Mouse (Mus musculus): ENCODE data around the gene Zfpm1.

Zfpm1 gene

DNA sequence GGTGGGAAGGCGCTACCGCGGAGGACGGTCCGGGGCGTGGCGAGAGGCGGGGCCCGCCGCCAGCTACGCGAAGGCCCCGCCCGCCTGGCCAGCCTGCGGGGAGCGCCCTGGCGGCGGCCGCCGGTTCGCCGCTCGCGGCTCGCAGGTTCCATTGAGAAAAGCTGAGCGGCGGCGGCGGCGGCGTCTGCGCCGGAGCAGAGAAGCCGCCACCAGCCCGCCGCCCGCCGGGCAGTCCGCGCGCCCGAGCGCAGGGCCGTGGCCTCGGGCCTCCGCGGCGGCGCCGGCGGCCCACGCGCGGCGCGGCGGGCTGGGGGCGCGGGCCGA is at the start of gene Zfpm1:
Gene Zfpm1 (plus strand): TSS at position 107 of the 324 bp plus-strand sequence.
- DNase-seq, result no peak

DNA sequence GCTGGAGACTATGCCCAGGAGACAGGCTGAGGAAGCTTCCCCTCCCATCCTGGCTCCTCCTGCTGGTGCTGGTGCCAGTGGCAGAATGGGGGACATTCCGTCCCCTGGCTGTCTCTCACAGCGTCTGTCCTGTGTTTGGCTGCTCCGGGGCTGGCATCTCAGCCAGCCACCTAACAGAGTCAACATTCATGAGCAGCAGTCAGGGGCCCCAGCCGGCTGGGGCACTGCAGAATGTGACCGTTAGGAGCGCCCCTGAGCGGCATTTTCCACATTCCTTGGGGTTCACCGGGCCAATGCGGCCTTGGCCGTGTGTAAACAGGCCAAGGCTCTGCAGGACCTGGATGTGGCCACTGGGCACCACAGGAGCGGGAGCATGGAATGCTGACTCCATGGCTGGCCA is 47.9 kb upstream of the Zfpm1 start:
- peak; percentile 41 for DNase-seq

- DNase-seq, result no peak
Measured at GRCm38 (mm10) chr8:122236521-122236920, 45.4 kb upstream of the Zfpm1 start.

GRCm38 (mm10) chr8:122238225-122238624 is 43.7 kb upstream of the Zfpm1 start:
- no peak for DNase-seq

- no peak for DNase-seq
Measured at GRCm38 (mm10) chr8:122238731-122239130, 43.2 kb upstream of the Zfpm1 start.

DNA sequence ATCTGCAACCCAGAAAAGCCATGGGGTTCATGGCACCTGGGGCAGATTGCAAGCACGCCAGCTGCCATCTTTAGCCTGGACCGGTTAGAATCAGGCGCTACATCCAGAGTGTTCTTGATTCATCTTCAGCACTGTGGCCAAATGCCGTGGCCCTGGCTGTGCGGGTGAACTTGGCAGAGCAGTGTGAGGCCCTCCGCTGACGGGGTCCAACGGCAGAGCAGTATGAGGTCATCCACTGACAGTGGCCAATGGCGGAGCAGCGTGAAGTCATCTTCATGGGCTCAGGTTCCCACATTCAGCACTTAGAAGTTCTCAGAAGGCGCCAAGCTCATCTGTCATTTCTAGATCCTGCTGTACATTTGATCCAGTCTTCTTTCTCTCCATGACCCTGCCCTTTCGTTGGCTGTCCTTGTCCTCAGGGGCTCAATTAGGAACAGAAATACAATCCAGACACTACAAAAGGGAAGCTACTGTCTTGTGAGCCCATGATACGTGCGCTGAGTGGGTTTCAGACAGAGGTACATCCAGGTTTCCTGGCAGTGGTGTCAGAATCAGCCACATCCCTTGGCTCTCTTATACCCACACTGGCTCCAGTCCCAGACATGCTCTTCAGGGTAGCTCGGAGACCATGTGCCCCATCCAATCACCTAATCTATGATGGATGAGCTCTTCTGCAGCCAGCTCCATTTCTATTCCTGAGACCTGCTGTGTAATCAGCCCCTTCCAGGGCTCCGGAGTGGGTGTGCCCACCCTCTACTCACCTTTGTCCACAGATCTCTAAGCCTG is 41.5 kb upstream of the Zfpm1 start:
- no peak for DNase-seq

DNA sequence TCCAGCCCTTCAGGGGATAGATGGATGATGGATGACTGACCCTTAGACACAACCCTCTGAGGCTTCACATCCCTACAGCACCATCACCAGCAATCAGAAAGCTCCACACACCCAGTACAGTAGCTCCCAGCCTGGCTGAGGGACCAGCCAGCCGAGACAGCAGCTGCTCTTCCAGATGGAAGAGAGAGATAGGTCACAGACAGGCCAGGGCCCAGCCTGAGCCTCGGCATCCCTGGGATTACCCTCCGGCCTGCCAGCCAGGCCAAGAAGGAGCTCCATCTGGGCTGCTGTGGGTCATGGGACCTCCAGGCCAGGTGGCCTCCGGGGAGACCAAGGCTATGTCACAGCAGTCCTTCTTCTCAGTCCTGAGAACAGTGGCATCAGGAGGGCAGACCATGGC is 38.6 kb upstream of the Zfpm1 start:
- DNase-seq, result no peak

DNA sequence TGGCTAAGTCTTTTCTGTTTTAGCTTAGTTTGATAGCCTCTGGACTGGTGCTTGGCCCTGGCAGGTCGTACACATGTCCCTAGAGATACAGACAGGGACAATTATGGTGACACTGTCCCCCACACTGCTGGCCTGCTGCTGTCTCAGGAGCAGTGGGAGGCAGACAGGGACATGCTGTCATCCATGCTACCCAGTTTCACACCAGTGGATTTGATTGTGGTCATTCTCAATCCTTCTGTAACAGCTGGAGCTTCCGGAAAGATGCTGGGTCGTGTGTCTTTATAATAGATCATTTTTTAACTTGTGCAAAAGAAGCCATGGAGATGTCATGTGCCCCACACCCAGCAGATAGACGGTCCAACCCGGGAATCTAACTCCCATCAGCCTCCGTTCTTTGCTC is 36.8 kb upstream of the Zfpm1 start:
- DNase-seq, result no peak

DNA sequence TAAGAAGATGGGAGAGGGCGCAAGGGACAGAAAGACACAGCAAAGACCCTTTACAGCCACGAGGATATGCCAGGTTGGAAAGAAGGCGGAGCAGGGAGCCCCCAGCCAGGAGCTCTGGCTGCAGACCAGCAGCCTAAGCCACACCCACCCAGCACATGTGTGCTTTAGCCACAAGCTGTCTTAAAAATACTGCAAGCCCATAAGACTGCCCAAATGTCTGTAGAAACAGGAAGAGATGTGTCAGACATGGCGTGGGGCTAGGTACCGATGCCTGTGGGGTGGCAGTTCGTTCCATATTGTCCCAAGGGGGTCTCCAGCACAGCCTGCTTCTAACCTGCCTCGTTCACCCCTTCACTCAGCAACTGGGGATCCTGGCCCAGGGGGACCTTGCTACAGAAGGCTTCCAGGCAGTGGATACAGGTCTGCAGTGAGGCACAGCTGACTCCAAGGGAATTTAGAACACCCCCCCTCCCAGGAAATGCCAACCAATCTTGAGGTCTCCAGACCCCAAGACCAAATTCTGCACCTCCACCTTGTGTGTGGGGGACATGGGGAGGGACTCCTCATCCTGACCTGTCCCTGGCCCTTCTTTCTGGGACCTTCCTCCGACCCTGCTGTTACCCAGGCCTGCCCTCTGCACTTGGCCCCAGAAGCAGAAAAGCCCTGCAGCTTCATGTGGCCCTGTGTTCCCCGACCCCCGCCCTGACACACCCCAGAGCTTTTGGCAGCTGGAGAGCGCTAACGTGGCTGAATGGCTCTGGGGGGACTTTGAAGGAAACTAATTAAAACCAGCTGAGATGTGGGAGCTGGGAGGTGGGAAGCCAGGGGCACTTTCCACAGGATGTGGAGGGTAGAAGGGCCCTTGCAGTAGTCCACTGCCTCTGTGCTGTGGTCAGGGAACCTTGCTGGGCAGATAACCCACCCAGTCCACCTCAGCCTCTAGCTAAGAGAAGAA is 35.4 kb upstream of the Zfpm1 start:
- DNase-seq, result no peak

DNA sequence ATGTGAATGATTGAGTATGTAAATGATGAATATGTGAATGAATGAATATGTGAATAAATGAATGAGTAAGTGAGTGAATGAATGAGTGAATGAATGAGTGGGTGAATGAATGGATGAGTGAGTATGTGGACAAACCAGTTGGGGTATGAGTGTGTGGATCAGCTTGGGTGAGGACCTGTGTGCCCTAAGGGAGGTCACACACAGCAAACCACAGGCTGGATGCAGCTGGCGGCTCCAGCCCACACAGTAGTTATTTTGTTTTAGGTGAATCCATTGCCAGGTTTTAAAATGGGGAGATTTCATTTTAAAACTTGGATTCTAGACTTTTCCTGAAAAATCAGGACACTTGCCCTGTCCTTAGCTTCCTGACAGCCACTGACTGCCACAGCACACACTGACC is 30.2 kb upstream of the Zfpm1 start:
- no peak for DNase-seq

GRCm38 (mm10) chr8:122252366-122252765 is 29.6 kb upstream of the Zfpm1 start:
- no peak for DNase-seq

- peak; percentile 67 for DNase-seq
Measured at GRCm38 (mm10) chr8:122259351-122259750, 22.6 kb upstream of the Zfpm1 start.

DNA sequence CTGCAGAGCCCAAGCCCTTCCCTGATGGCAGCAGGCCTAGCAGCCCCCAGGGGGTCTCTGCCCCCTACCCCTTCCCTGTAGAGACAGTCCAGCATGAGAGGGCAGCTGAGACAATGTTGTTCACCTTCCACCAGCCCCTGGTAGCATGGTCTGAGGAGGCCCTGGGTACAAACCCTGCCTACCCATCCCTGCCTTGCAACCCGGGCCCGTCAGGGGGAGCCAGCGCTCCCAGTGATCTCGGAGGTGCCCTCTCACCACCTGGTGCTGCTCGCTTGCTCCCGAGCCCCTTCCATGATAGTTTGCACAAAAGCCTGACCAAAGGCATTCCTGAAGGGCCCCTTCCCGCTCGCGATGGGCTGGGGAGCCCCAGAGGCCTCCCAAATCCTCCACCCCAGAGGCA is 21.2 kb upstream of the Zfpm1 start:
- DNase-seq, result no peak

GRCm38 (mm10) chr8:122262835-122263234 is 19.1 kb upstream of the Zfpm1 start:
- no peak for DNase-seq

DNA sequence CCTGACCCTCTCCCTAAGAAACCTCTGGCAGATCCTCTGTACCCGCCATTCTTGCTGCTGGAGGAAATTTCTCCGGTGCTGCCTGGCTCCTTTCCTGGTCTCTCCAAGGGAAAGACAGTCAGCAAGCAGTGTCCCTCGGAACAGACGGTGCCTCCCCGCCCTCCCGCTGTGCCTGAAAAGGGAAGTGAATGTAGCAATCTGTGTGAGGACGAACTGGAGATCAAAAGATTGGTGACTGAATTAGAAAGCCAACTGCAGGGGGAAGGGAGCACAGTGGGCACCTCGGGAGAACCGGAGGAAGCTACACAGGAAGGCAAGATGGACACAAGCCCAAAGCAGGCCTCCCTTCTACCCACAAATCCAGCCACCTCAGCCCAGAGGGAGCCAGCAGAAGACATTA is 17.7 kb upstream of the Zfpm1 start:
- no peak for DNase-seq

- no peak for DNase-seq
Measured at GRCm38 (mm10) chr8:122265522-122265921, 16.4 kb upstream of the Zfpm1 start.

DNA sequence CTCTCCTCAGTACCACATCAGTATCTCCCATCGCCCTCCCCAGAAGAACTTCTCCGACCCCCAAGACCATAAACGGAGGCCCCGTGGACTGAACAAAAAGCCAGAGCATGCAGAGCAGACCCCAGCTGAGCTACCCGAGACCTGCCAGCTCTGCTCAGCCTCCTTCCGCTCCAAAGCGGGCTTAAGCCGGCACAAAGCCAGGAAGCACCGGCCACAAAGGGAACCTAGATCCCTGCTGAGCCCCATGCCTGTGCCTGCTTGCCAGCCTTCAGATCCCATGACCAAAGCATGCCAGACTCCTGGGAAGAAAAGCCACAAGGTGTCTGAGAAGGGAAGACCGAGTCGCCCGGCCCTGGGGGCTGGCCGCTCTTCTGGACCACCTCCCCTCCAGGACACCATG is 15.1 kb upstream of the Zfpm1 start:
- no peak for DNase-seq

GRCm38 (mm10) chr8:122268861-122269260 is 13.1 kb upstream of the Zfpm1 start:
- DNase-seq, result no peak

- peak; percentile 75 for DNase-seq
Measured at GRCm38 (mm10) chr8:122269404-122269803, 12.5 kb upstream of the Zfpm1 start.

DNA sequence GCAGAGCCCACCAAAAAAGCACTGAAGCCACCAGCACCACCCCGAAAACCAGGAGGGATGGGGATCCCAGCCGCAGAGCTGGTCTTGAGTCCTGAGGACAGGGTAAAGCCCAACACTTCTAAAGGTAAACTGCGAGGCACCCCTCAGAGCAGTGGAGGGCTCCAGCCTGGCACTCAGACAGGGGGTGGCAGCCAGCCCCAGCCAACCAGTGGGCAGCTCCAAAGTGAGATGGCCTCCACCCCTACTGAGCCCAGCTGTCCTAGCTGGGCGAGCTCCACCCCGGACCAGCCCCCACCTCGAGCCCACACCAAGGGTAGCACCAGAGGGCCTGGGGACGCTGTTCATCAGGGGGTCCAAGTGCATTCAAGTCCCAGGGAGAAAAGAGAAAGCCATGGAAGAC is 11.4 kb upstream of the Zfpm1 start:
- no peak for DNase-seq

GRCm38 (mm10) chr8:122273152-122273551 is 8.8 kb upstream of the Zfpm1 start:
- peak; percentile 79 for DNase-seq

DNA sequence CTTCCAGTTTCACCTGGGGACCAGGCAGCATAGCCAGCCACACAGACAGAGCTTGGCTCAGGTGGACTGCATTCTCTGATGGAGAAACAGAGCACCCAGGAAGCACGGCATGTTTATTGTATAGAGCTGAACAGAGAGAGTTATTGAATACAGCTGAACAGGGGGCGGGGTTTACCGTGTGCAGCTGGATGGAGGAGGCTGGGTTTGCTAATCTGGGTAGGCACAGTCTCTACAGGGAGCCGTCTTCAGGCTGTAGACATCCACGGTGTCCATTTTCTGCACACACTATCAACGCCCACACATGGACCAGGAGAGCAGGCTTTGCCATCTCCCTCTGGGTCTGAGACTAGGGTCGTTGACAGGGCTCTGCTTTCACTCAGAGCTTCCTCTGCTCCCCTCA is 8.1 kb upstream of the Zfpm1 start:
- no peak for DNase-seq

GRCm38 (mm10) chr8:122274651-122275391 is 7.1 kb upstream of the Zfpm1 start:
- no peak for DNase-seq

Data from kidney, adult 9 months (tissue).